Mouse (Mus musculus): ENCODE results near the gene Itpr2. TPM values are rescaled to one million over a fixed set of nuclear protein-coding genes. Genes with fewer than 3 reads are reported as not detected.

Itpr2 gene
- polyA plus RNA-seq (2012; rRNA removed) = 2.2 and 2.7 TPM in 2 replicates

DNA sequence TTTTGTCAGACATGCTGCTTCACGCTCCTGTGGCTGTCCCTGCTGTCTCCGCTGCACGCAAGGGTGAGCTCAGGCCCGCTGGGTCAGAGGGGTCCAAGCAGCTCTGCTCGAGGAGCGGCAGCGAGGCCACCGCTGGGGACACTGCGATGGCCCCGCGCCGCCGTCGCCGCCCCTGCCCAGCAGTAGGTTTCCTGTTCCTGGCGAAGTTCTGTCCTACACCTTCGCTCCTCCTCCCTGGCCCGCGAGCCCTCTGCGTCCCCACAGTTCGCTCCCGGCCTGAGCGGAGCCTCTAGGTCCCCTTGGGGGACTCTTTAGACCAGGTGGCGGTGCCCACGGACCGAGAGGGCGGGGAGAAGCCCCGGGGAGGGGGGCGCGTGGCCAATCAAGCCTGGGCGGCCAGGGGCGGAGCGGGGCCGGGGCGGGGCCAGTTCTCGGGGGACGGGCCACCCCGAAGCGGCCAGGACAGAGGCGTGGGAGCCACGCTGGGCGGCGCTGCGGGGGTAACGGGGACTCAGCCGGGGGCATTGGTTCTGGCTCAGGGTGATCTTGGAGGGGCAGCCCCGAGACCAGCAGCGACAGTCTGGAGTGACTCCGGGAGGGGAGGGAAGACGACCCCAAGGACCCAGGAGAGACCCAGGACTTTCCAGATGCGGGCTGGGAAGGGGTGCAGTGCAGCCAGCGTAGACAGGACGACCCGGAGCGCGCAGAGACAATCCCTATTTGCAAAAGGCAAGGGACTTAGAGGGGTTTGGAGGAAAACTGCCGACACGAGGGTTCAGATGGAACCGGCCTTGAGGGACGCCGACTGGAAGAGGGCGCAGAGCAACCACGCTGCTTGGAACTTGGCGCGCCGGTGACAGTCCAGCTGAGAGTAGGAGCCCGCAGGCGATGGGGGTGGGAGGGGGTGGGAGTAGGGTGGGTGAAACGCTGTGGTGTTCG lies at the start of gene Itpr2:
Gene Itpr2, minus strand, starts transcription at position 358 of the 939 bp plus-strand sequence.

Other genes starting within 250 kb of the Itpr2 start
- gene Fgfr1op2, start 75.0 kb upstream of the Itpr2 start, polyA plus RNA-seq (2012; rRNA removed) = 31.7 and 33.6 TPM in 2 replicates
- 56.2 and 56.4 TPM in 2 replicates for gene Ints13, start 75.6 kb upstream of the Itpr2 start, polyA plus RNA-seq (2012; rRNA removed)
- 82.2 and 90.9 TPM in 2 replicates for gene Med21, start 140.3 kb upstream of the Itpr2 start, polyA plus RNA-seq (2012; rRNA removed)
- gene Tm7sf3, start 140.6 kb upstream of the Itpr2 start, polyA plus RNA-seq (2012; rRNA removed) = 18.8 TPM in 2 replicates
- 6.9 and 7.2 TPM in 2 replicates for gene Stk38l, start 222.8 kb upstream of the Itpr2 start, polyA plus RNA-seq (2012; rRNA removed)

All from central nervous system, embryonic 18 days (tissue).